Mouse (Mus musculus): ENCODE data around the gene Tnnt3. TPM values are rescaled to one million over a fixed set of nuclear protein-coding genes. Genes with fewer than 3 reads are reported as not detected.

Gene Tnnt3
- polyA plus RNA-seq, 1 experiment from 2014 or later, result 10.4 TPM

DNA sequence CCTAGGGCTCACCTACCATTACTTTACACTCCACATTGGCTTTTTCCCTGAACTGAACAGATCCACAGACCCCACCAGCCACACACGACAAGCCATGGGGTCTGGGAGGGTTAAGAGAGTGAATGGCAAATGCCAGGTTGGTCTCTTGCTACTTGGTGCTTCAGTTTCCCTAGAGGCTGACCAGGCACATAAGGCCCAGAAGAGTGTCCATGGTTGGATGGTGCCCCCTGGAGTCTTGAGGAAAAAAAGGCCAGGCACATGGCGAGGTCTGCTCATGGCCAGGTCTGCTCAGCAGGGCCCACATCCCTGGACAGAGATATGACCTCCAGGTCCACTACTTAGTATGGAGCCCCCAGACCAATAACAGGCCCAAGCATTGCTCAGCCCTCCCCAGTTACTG lies 861 bp upstream of the Tnnt3 start:
- peaks cover 31% of the 10 kb centered on the region for H3K4me1 ChIP-seq
- no peaks in the 10 kb centered on the region for H3K27me3 ChIP-seq (ENCODE audit: insufficient read depth, poor library complexity, severe bottlenecking)
- peak overlapping the region; percentile 81 for H3K27ac ChIP-seq
- no peaks in the 10 kb centered on the region for H3K9me3 ChIP-seq
- no peak overlapping the region for H3K4me3 ChIP-seq
- WGBS, result 84% methylated on average over 2 of the region's 2 CpGs
- no peaks in the 10 kb centered on the region; the same call in 1 of the 2 replicates for H3K36me3 ChIP-seq
- no peak for DNase-seq (ENCODE audit: low spot score)

DNA sequence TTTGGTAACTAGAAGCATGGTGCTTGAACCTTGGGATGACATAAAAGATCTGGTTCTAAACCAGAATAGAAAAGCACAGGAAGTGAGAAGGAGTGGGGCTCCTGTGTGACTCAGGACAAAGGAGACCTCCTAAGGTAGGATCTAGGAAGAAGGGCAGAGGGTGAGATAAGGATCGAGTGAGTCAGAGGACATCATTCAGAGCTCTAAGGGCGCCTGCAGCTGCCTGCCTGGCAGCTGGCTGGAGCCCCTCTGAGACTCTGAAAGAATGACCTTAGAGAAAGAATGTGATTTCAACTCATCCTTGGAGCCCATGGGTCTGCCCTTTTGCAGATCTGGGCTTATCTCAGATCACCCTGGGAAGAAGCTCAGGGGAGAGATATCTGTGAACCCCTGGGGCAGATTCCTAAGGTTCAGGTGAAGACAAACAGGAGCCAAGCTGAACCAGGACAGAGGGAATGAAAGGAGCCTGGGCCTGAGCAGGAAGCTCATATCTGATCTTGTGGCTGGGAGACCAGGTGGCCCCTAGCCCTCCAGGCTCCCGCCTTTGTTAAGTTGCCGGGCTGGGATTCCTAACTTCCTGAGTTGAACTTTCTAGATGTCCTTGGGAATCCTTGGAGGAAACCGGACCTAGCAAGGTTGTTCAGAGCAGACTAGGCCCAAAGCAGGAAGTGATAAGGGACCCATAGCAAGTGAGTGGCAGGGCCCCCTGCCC lies 530 bp downstream of the Tnnt3 start:
- 20% methylated on average over 5 of the region's 5 CpGs for WGBS
- Histone ChIP-seq H3K36me3 (no peaks in the 10 kb centered on the region; the same call in 1 of the 2 replicates), H3K27ac (peak overlapping the region; percentile 81)

GRCm38 (mm10) chr7:142500032-142500431 lies 1.4 kb downstream of the Tnnt3 start:
- peaks cover 35% of the 10 kb centered on the region for H3K4me1 ChIP-seq
- H3K36me3 ChIP-seq, result no peaks in the 10 kb centered on the region; the same call in 1 of the 2 replicates

More for the DNA sequence above, 530 bp downstream of the Tnnt3 start:
- H3K27me3 ChIP-seq (ENCODE audit: insufficient read depth, poor library complexity, severe bottlenecking), result no peaks in the 10 kb centered on the region
- peaks cover 30% of the 10 kb centered on the region for H3K4me1 ChIP-seq
- no peak for DNase-seq (ENCODE audit: low spot score)
- no peak overlapping the region for H3K4me3 ChIP-seq
- H3K9me3 ChIP-seq, result no peaks in the 10 kb centered on the region

GRCm38 (mm10) chr7:142503206-142503605 lies 4.6 kb downstream of the Tnnt3 start:
- WGBS, result 79% methylated on average over 4 of the region's 4 CpGs
- no peaks in the 10 kb centered on the region for H3K9me3 ChIP-seq
- no peak overlapping the region for H3K4me3 ChIP-seq
- peaks cover 65% of the 10 kb centered on the region for H3K4me1 ChIP-seq
- no peaks in the 10 kb centered on the region for H3K36me3 ChIP-seq
- H3K27ac ChIP-seq, result peak overlapping the region; percentile 77; the same call in 1 of the 2 replicates
- no peaks in the 10 kb centered on the region for H3K27me3 ChIP-seq (ENCODE audit: insufficient read depth, poor library complexity, severe bottlenecking)
- no peak for DNase-seq (ENCODE audit: low spot score)

More at GRCm38 (mm10) chr7:142500032-142500431, 1.4 kb downstream of the Tnnt3 start:
- no peaks in the 10 kb centered on the region for H3K27me3 ChIP-seq (ENCODE audit: insufficient read depth, poor library complexity, severe bottlenecking)
- 74% methylated on average over 1 of the region's 1 CpGs for WGBS
- H3K4me3 ChIP-seq, result no peak overlapping the region
- peak overlapping the region; percentile 81 for H3K27ac ChIP-seq
- no peaks in the 10 kb centered on the region for H3K9me3 ChIP-seq
- DNase-seq (ENCODE audit: low spot score), result no peak

GRCm38 (mm10) chr7:142505942-142506341 lies 7.3 kb downstream of the Tnnt3 start:
- H3K4me1 ChIP-seq, result peaks cover 65% of the 10 kb centered on the region
- no peak overlapping the region for H3K4me3 ChIP-seq
- H3K9me3 ChIP-seq, result no peaks in the 10 kb centered on the region
- H3K36me3 ChIP-seq, result no peaks in the 10 kb centered on the region
- no peaks in the 10 kb centered on the region for H3K27me3 ChIP-seq (ENCODE audit: insufficient read depth, poor library complexity, severe bottlenecking)
- 21% methylated on average over 2 of the region's 2 CpGs for WGBS
- DNase-seq (ENCODE audit: low spot score), result no peak
- peak overlapping the region; percentile 77 for H3K27ac ChIP-seq

DNA sequence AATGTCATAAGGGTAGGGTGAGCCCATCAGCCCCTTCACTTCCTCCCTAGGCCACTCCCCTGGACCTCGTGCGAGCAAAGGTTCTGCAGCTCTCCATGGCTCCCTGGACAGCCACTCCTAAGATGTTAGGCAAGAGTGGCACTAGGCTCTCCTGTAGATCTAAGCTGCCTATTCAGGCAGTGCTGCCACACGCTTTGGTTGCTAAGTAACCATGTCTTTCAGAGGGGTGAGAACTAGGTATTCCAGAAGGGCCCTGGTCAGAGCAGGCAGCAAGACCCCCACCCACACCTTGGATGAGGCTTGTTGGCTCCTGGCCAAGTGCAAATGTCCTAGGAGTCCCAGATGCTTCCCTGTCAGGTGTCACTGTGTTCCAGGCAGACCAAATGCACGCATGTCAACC lies 7.9 kb downstream of the Tnnt3 start:
- no peaks in the 10 kb centered on the region for H3K9me3 ChIP-seq
- peaks cover 69% of the 10 kb centered on the region for H3K4me1 ChIP-seq
- H3K27me3 ChIP-seq (ENCODE audit: insufficient read depth, poor library complexity, severe bottlenecking), result no peaks in the 10 kb centered on the region
- no peak overlapping the region for H3K4me3 ChIP-seq
- no peaks in the 10 kb centered on the region for H3K36me3 ChIP-seq
- no peak for DNase-seq (ENCODE audit: low spot score)
- WGBS, result 44% methylated on average over 4 of the region's 4 CpGs
- peak overlapping the region; percentile 77 for H3K27ac ChIP-seq

DNA sequence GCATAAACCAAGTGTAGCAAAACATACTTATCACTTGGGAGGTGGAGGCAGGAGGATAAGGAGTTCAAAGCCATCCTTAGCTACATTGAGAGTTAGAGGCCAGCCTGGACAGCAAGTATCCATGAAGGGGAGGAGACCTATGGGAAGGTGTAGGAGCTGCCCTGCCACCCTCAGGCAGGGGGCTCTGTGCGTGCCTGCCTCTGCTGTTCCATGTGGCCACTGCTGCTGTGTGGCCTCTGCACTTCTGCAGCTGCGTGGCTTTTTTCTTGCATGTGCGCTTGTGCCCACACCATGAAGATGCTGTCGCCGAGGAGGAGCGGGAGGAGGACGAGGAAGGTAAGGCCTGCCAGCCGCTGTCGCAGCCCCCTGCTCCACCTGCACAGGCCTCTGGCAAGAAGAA lies 8.8 kb downstream of the Tnnt3 start:
- DNase-seq (ENCODE audit: low spot score), result no peak
- Histone ChIP-seq H3K36me3 (no peaks in the 10 kb centered on the region), H3K27me3 (ENCODE audit: insufficient read depth, poor library complexity, severe bottlenecking) (no peaks in the 10 kb centered on the region), H3K4me1 (peaks cover 69% of the 10 kb centered on the region), H3K27ac (peak overlapping the region; percentile 77), H3K9me3 (no peaks in the 10 kb centered on the region), H3K4me3 (no peak overlapping the region)
- 87% methylated on average over 9 of the region's 9 CpGs for WGBS

- Histone ChIP-seq H3K36me3 (no peaks in the 10 kb centered on the region), H3K4me1 (peaks cover 65% of the 10 kb centered on the region), H3K4me3 (no peak overlapping the region), H3K27me3 (ENCODE audit: insufficient read depth, poor library complexity, severe bottlenecking) (no peaks in the 10 kb centered on the region), H3K27ac (peak overlapping the region; percentile 91), H3K9me3 (no peaks in the 10 kb centered on the region)
- no peak for DNase-seq (ENCODE audit: low spot score)
- 43% methylated on average over 14 of the region's 14 CpGs for WGBS
Observed at GRCm38 (mm10) chr7:142509518-142509917, 10.9 kb downstream of the Tnnt3 start.

GRCm38 (mm10) chr7:142510021-142510777 lies 11.6 kb downstream of the Tnnt3 start:
- Histone ChIP-seq H3K27me3 (ENCODE audit: insufficient read depth, poor library complexity, severe bottlenecking) (no peaks in the 10 kb centered on the region), H3K27ac (peak overlapping the region; percentile 91), H3K4me3 (0 out of 2 replicates have a peak overlapping the region, but pooled peaks have one; percentile 2), H3K36me3 (no peaks in the 10 kb centered on the region), H3K4me1 (peaks cover 60% of the 10 kb centered on the region), H3K9me3 (no peaks in the 10 kb centered on the region)
- WGBS, result 18% methylated on average over 12 of the region's 12 CpGs
- no peak for DNase-seq (ENCODE audit: low spot score)

- WGBS, result 80% methylated on average over 4 of the region's 4 CpGs
- H3K36me3 ChIP-seq, result no peaks in the 10 kb centered on the region
- H3K27me3 ChIP-seq (ENCODE audit: insufficient read depth, poor library complexity, severe bottlenecking), result no peaks in the 10 kb centered on the region
- no peak for DNase-seq (ENCODE audit: low spot score)
- peaks cover 52% of the 10 kb centered on the region for H3K4me1 ChIP-seq
- H3K4me3 ChIP-seq, result no peak overlapping the region
- H3K9me3 ChIP-seq, result no peaks in the 10 kb centered on the region
- peak overlapping the region; percentile 89; the same call in 1 of the 2 replicates for H3K27ac ChIP-seq
Observed at GRCm38 (mm10) chr7:142514048-142514447, 15.4 kb downstream of the Tnnt3 start.

DNA sequence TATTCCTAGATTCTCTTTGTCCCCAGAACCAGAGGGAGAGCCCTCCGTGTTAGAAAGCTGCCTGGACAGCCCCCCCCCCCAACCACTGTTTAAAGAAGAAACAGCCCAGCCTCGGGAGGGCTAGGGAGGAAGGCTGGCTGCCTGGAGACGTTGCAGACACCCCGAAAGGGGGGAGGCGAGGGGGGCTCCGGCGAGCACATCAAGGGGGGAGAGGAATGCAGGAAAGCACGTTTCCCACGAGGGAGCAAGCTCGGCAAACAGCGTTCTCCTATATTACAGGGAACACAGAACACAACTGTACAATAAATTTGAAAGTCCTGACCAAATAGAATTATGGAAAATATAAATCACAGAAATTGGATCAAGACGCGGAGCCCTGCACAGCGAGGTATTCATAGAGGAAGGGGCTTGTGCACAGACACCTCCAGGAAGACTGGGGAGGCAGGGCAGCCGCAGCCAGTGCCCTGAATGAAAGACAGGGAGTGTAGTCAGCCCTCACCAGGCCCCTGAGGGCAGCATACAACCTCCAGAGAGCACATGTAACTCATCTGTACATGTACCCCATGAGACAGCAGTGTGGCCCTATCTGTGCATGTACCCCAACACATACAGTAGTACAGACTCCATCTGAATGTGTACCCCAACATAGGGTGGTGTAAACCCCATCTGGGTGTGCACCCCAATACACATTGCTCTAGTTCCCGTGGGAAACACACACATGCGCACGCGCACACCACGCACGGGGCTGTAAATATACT lies 17.8 kb downstream of the Tnnt3 start:
- 44% methylated on average over 21 of the region's 21 CpGs for WGBS
- DNase-seq (ENCODE audit: low spot score), result no peak
- peaks cover 49% of the 10 kb centered on the region for H3K4me1 ChIP-seq
- H3K4me3 ChIP-seq, result no peak overlapping the region
- no peaks in the 10 kb centered on the region for H3K36me3 ChIP-seq
- H3K27ac ChIP-seq, result peak overlapping the region; percentile 89
- H3K27me3 ChIP-seq (ENCODE audit: insufficient read depth, poor library complexity, severe bottlenecking), result no peaks in the 10 kb centered on the region
- no peaks in the 10 kb centered on the region for H3K9me3 ChIP-seq

DNA sequence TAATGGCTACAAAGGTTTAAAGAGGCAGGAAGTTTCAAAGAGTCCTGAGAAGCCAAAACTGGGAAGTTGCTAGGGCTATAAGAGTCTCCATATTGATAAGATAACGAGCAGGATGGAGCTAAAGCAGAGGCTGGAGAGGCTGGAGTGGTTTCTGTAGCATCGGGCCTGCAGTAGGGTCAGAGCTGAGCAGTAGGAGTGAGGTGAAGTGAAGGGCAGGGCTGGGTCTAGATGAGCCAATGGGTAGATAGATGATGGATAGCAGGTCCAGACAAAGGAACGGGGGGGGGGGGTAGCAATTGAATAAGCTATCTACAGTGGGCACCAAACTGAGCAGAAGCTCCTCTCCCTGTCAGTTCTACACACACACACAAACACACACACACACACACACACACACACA lies 18.9 kb downstream of the Tnnt3 start:
- Histone ChIP-seq H3K27ac (peak overlapping the region; percentile 89), H3K4me3 (no peak overlapping the region), H3K36me3 (no peaks in the 10 kb centered on the region), H3K4me1 (peaks cover 54% of the 10 kb centered on the region), H3K9me3 (no peaks in the 10 kb centered on the region), H3K27me3 (ENCODE audit: insufficient read depth, poor library complexity, severe bottlenecking) (no peaks in the 10 kb centered on the region)
- DNase-seq (ENCODE audit: low spot score), result no peak
- WGBS, result 30% methylated on average over 3 of the region's 3 CpGs

Measured in heart, embryonic 10.5 days (tissue).